Mouse (Mus musculus) ES-Bruce4 (cell line): ENCODE measurements around the gene Tmem45a2.

Source experiments
- CTCF ChIP-seq: IDR thresholded peaks from one replicate; pipeline ENCODE4 v1.8.1; 2011; ENCODE audit warnings: low read depth, low read length
- EP300 ChIP-seq: IDR thresholded peaks from 2 replicates; pipeline ENCODE4 v1.6.1; 2011; ENCODE audit warnings: low read depth, low read length; ENCODE audit not compliant: insufficient read depth

DNA sequence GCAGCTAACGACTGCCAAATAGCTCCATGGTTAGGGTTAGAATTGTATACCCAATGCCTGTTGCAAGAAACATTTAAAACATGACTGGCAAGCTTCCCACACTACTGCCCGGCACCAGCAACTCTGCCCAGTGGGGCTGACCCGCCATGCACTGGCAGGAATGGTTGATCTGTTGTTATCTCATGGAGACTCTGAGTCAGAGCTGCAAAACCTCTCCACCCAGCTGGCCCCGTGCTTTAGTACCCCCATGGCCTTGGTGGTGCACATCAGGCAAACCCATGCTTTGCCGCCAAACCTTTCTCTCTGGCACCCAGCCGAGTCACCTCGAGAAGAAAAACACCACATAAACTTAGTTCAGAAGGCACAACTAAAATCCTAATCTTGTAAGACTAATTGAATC lies 4.8 kb upstream of the Tmem45a2 start:
- TF ChIP-seq EP300 (no peak), CTCF (no peak)
